Mouse (Mus musculus): ENCODE results near the gene Shroom3. TPM values are rescaled to one million over a fixed set of nuclear protein-coding genes. Genes with fewer than 3 reads are reported as not detected.

Gene Shroom3
- polyA plus RNA-seq, 1 experiment from 2014 or later: 5.6 TPM

DNA sequence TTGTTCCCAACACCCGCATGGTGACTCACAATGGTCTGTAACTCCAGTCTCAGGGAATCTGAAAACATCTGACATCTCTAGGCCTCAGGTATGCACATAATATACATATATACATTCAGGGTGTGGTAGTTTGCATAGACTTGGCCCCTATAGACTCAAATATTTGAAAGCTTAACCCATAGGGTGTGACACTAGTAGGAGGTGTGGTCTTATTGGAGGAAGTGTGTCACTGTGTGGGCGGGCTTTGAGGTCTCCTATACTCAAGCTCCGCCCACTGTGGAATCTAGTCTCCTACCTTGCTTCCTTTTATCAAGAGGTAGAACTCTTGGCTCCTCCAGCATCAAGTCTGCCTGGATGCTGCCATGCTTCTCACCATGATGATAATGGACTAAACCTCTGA, 91.7 kb downstream of the Shroom3 start:
- no peak overlapping the region for H3K27ac ChIP-seq (ENCODE audit: low read depth)
- DNase-seq (no peak), ATAC-seq (ENCODE audit: insufficient read depth) (no peak)
- H3K9ac ChIP-seq: no peak overlapping the region
- H3K4me2 ChIP-seq: no peak overlapping the region
- H3K9me3 ChIP-seq (ENCODE audit: low read depth, low read length): no peaks in the 10 kb centered on the region
- 86% methylated on average over 3 of the region's 3 CpGs for WGBS
- TF ChIP-seq CTCF (IDR thresholded peaks at IDR 0.05; ENCODE audit: low read depth): no peak
- no peaks in the 10 kb centered on the region for H3K36me3 ChIP-seq (ENCODE audit: insufficient read depth)
- H3K4me3 ChIP-seq (ENCODE audit: low read depth, low read length): no peak overlapping the region
- H3K27me3 ChIP-seq (ENCODE audit: insufficient read depth, low read length): no peaks in the 10 kb centered on the region
- H3K4me1 ChIP-seq (ENCODE audit: insufficient read depth): no peaks in the 10 kb centered on the region

DNA sequence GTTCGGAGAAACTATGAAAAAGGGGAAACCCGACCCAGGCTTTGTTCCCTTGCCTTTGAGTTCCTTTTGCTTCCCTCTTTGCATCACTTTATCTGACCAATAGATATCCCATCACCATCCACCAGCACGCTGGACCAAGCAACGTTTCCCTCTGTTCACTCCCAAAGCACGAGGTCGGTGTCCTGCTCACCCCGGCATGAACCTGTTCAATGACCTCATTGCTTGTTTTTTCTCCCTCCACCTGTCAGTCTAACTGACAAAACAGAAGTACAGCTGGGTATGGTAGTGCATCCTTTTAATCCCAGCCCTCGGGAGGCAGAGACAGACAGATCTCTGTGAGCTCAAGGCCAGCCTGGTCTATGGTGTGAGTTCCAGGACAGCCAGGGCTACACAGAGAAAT, 95.2 kb downstream of the Shroom3 start:
- H3K4me2 ChIP-seq: no peak overlapping the region
- WGBS: 39% methylated on average over 8 of the region's 8 CpGs
- DNase-seq: no peak
- H3K9ac ChIP-seq: no peak overlapping the region
- H3K4me3 ChIP-seq (ENCODE audit: low read depth, low read length): no peak overlapping the region
- H3K4me1 ChIP-seq (ENCODE audit: insufficient read depth): no peaks in the 10 kb centered on the region
- TF ChIP-seq CTCF (IDR thresholded peaks at IDR 0.05; ENCODE audit: low read depth): no peak
- H3K36me3 ChIP-seq (ENCODE audit: insufficient read depth): no peaks in the 10 kb centered on the region
- ATAC-seq (ENCODE audit: insufficient read depth): no peak
- H3K27ac ChIP-seq (ENCODE audit: low read depth): no peak overlapping the region
- H3K9me3 ChIP-seq (ENCODE audit: low read depth, low read length): no peaks in the 10 kb centered on the region
- no peaks in the 10 kb centered on the region for H3K27me3 ChIP-seq (ENCODE audit: insufficient read depth, low read length)

DNA sequence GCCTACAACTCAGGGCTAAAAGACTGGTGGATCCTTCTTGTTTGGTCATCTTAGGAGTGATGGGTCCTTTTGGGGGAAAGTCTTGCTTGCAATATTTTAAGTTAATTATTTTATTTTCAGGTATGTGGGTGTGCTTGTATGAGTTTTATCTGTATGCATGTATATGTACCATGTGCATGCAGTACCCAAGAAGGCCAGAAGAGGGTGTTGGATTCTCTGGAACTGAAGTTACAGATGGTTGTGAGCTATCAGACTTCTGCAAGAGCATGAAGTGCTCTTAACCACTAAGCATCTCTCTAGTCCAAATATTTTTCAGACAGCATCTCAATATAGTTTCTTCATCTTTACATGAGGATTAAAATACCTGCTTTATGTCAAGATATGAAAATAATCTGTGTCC, 97.8 kb downstream of the Shroom3 start:
- ATAC-seq (ENCODE audit: insufficient read depth) (no peak), DNase-seq (no peak)
- H3K4me3 ChIP-seq (ENCODE audit: low read depth, low read length): no peak overlapping the region
- H3K4me1 ChIP-seq (ENCODE audit: insufficient read depth): no peaks in the 10 kb centered on the region
- no peak overlapping the region for H3K9ac ChIP-seq
- H3K4me2 ChIP-seq: no peak overlapping the region
- H3K27ac ChIP-seq (ENCODE audit: low read depth): no peak overlapping the region
- H3K36me3 ChIP-seq (ENCODE audit: insufficient read depth): no peaks in the 10 kb centered on the region
- peak; percentile 38; the same call in 1 of the 2 replicates for TF ChIP-seq CTCF (IDR thresholded peaks at IDR 0.05; ENCODE audit: low read depth)
- H3K27me3 ChIP-seq (ENCODE audit: insufficient read depth, low read length): no peaks in the 10 kb centered on the region
- no peaks in the 10 kb centered on the region for H3K9me3 ChIP-seq (ENCODE audit: low read depth, low read length)

DNA sequence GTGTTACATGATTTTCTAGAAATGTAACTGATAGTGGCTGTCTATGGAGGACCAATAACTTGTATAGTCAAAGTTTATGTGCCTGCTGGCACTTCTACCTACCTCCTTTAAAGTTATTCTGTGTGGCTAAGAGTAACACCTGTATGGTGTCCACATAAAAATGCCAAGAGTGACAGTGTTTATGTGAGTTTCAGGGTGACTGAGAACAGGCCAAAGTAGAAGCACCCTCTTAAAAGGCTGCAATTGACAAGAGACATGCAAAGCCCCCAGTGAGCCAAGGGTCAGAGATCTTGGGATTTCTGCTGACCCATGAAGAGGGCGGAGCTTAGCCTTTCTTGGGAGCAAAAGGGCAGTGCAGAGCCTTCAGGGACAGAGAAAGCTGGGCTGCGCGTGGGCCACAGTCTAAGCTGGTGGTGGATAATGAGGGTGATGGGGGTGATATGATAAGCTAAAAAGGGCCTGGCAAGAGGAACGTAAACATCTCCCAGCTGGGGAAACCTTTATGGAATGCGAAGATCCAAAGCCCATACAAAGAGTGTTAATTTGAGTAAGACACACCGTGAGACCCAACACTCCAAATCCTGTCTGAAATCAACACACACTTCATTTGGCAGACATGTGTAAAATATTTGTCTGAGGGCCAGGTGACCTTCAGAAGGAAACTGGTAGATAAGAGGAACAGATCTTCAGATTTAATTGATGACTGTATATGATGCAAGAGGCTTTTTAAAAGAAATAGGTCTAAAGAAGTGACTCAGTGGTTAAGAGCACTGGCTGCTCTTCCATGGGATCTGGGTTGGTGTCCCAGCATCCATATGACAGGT, 101.0 kb downstream of the Shroom3 start:
- no peak overlapping the region for H3K4me3 ChIP-seq (ENCODE audit: low read depth, low read length)
- ATAC-seq (ENCODE audit: insufficient read depth) (peak; percentile 39; the same call in 1 of the 2 replicates), DNase-seq (peak; percentile 35)
- no peak overlapping the region for H3K4me2 ChIP-seq
- H3K9ac ChIP-seq: no peak overlapping the region
- H3K36me3 ChIP-seq (ENCODE audit: insufficient read depth): no peaks in the 10 kb centered on the region
- H3K4me1 ChIP-seq (ENCODE audit: insufficient read depth): no peaks in the 10 kb centered on the region
- no peaks in the 10 kb centered on the region for H3K9me3 ChIP-seq (ENCODE audit: low read depth, low read length)
- no peak for TF ChIP-seq CTCF (IDR thresholded peaks at IDR 0.05; ENCODE audit: low read depth)
- no peak overlapping the region for H3K27ac ChIP-seq (ENCODE audit: low read depth)
- no peaks in the 10 kb centered on the region for H3K27me3 ChIP-seq (ENCODE audit: insufficient read depth, low read length)
- 16% methylated on average over 6 of the region's 6 CpGs for WGBS

DNA sequence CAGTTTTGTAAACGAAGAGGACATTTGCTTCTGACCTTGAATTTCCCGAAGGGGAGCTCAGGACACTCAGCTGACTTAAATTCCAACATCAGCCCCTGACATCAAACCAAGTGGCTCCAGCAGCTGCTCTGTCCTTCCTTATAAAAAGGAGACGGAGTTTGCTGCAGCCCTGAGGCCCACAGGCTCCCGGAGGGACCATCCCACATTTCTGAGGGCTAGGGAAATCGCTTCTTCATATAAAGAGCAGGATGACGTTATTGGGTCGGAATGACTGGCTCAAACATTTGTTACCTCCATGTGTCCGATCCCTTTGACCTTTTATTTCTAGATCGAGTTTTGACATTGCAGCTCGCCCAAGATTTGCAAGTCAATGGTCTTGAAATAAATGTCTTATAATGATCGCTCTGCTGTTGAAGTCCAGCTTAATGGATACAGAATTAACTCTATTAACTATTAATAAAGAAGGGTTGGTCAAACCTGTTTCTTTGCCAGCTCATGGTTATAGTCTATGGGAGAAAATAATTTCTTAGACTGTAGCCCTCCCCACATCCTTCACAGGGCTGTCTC, 102.7 kb downstream of the Shroom3 start:
- Histone ChIP-seq H3K4me3 (ENCODE audit: low read depth, low read length) (no peak overlapping the region), H3K9ac (no peak overlapping the region), H3K27ac (ENCODE audit: low read depth) (no peak overlapping the region), H3K4me2 (no peak overlapping the region), H3K9me3 (ENCODE audit: low read depth, low read length) (no peaks in the 10 kb centered on the region), H3K27me3 (ENCODE audit: insufficient read depth, low read length) (no peaks in the 10 kb centered on the region), H3K36me3 (ENCODE audit: insufficient read depth) (no peaks in the 10 kb centered on the region), H3K4me1 (ENCODE audit: insufficient read depth) (no peaks in the 10 kb centered on the region)
- ATAC-seq (ENCODE audit: insufficient read depth): no peak
- DNase-seq: no peak
- no peak for TF ChIP-seq CTCF (IDR thresholded peaks at IDR 0.05; ENCODE audit: low read depth)
- 80% methylated on average over 11 of the region's 11 CpGs for WGBS

DNA sequence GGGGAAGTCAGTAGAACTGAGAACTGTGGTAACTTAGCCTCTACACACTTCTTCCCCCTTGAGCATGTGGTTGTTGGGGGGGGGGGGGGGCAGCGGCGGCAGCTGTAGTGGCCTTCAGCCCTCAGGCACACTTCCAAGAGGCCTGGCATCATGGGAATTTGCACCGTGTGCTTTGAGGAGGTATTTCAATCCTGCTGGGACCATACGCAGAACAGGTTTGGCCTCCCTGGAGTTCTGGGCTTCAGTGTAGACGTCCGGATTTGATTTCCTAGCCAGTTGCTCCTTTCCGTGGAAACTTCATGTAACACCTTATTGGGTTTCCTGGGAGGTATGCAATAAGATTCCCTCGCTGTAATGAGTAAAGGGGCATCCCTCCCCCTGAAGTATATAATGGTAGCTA, 105.8 kb downstream of the Shroom3 start:
- Histone ChIP-seq H3K4me3 (ENCODE audit: low read depth, low read length) (no peak overlapping the region), H3K27me3 (ENCODE audit: insufficient read depth, low read length) (no peaks in the 10 kb centered on the region), H3K9me3 (ENCODE audit: low read depth, low read length) (no peaks in the 10 kb centered on the region), H3K4me1 (ENCODE audit: insufficient read depth) (no peaks in the 10 kb centered on the region), H3K36me3 (ENCODE audit: insufficient read depth) (no peaks in the 10 kb centered on the region), H3K27ac (ENCODE audit: low read depth) (no peak overlapping the region), H3K9ac (no peak overlapping the region), H3K4me2 (no peak overlapping the region)
- TF ChIP-seq CTCF (IDR thresholded peaks at IDR 0.05; ENCODE audit: low read depth): no peak
- DNase-seq (no peak), ATAC-seq (ENCODE audit: insufficient read depth) (no peak)
- 44% methylated on average over 8 of the region's 8 CpGs for WGBS

DNA sequence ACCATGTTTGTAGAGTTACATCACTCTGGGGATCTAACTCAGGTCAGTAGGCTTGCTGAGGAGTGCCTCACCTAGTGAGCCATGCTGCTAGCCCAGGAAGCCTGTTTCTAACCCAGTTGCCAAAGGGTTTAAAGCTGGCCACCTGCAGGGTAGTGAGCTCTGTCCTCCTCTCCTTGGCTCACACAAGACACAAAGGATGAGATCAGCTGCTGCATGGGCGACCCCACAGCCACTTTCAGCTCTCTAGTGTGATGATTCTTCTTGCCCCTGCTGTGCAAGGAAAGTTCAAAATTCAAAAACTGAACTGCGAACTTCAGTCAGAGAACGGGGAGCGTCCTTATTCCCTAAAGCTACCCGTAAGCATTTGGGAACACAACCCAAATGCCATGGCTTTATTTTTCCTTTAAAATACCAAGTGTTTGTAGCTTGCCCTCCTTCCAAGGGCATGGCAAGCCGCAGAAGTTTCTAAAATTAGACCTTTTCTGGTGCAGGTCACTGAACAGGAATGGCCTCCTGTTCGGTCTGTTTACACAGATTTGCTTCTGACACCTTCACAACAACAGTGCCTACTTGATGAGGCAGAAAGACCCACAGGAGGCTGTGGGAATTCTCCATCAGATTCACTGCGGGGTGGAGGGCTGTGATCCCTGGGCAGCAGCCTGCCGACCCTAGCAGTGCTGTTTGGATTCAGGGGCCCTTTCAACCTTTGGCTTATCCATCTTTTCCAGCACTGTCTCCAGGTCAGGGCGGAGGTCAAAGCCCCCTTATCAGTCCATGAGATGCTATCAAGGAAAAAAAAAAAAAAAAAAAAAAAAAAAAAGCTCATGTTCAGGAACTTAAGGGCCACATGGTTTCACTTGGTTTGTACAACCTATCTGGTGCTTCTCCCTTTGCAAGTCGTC, 113.1 kb downstream of the Shroom3 start:
- Histone ChIP-seq H3K27ac (ENCODE audit: low read depth) (no peak overlapping the region), H3K36me3 (ENCODE audit: insufficient read depth) (no peaks in the 10 kb centered on the region), H3K4me1 (ENCODE audit: insufficient read depth) (no peaks in the 10 kb centered on the region), H3K4me2 (no peak overlapping the region), H3K4me3 (ENCODE audit: low read depth, low read length) (no peak overlapping the region), H3K9ac (no peak overlapping the region), H3K27me3 (ENCODE audit: insufficient read depth, low read length) (no peaks in the 10 kb centered on the region), H3K9me3 (ENCODE audit: low read depth, low read length) (no peaks in the 10 kb centered on the region)
- ATAC-seq (ENCODE audit: insufficient read depth) (no peak), DNase-seq (no peak)
- no peak for TF ChIP-seq CTCF (IDR thresholded peaks at IDR 0.05; ENCODE audit: low read depth)
- 27% methylated on average over 11 of the region's 11 CpGs for WGBS
